Mouse (Mus musculus) brown adipose tissue, adult 24 weeks (tissue): ENCODE results near the gene Pole2. TPM values are rescaled to one million over a fixed set of nuclear protein-coding genes. Genes with fewer than 3 reads are reported as not detected.

Experiments
- polyA plus RNA-seq: library from polyadenylated mRNA; stranded (reverse); fragments of >200 nt; gene quantifications from 2 replicates; pipeline ENCODE4 v1.2.4, GENCODE M21; 2012; ENCODE audit not compliant: missing spikeins, insufficient read depth, insufficient read length

The Pole2 gene
- polyA plus RNA-seq, 1 experiment: not detected

Other genes with a start within 250 kb of the Pole2 start
- gene Rps29, start 69.0 kb downstream of the Pole2 start, polyA plus RNA-seq: 755 and 1,361 TPM in 2 replicates
- gene Lrr1, start 59.4 kb downstream of the Pole2 start, polyA plus RNA-seq: not detected in 2 replicates
- 338 and 450 TPM in 2 replicates for gene Rpl36al, start 44.1 kb downstream of the Pole2 start, polyA plus RNA-seq
- 15.3 and 16.1 TPM in 2 replicates for gene Mgat2, start 44.0 kb downstream of the Pole2 start, polyA plus RNA-seq
- 2.2 TPM in 1 of 2 replicates, not detected in the other for gene Gm49383, start 31.1 kb downstream of the Pole2 start, polyA plus RNA-seq
- not detected in 2 replicates for gene Dnaaf2, start 29.8 kb downstream of the Pole2 start, polyA plus RNA-seq
- 2.3 and 3.8 TPM in 2 replicates for gene Gm49384, start 23.9 kb downstream of the Pole2 start, polyA plus RNA-seq
- 9.0 and 9.3 TPM in 2 replicates for gene Klhdc1, start 13.0 kb upstream of the Pole2 start, polyA plus RNA-seq
- gene Klhdc2, start 68.5 kb upstream of the Pole2 start, polyA plus RNA-seq: 49.7 and 53.3 TPM in 2 replicates
- gene Nemf, start 129.0 kb upstream of the Pole2 start, polyA plus RNA-seq: 16.5 and 33.9 TPM in 2 replicates
- gene Arf6, start 144.0 kb upstream of the Pole2 start, polyA plus RNA-seq: 43.2 and 49.8 TPM in 2 replicates
- gene Gm9887, start 144.3 kb upstream of the Pole2 start, polyA plus RNA-seq: not detected in 2 replicates